17 mouse cellular contexts compared by ENCODE assay signal in the genomic region with DNA sequence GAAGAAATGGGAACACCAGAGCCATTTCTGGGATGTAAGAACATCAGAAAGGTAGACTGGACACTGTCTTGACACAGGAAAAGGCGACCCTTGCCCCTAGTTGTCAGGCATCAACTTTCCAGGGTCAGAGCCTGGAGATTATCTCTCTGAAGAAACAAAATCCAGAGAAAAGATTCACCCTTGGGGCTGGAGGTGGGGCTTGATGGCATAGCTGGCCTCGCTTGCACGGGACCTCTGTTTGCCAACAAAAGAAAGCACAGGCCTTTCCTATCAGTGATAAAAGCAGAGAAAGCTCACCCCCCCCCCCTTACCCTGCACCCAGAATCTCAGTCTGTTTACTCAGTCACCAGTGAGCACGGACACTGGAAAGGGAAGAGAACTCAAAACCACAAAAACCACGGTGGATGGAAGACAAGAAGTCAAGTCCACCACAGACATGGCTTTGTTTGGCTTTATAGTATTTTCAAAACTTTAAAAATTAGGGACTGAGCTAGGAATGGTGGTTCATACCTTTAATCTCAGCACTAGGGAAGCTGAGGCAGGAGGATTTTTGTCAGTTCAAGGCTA. TPM values are rescaled to one million over a fixed set of nuclear protein-coding genes. Genes with fewer than 3 reads are reported as not detected.
DNase-seq lines count a peak whose midpoint lies in the region; ATAC-seq lines count a peak whose summit lies in the region.
"Had no signal": no experiment of that assay in that cellular context is flagged by ENCODE, and none has a peak within 500 bp of the region (broad histone marks: within the 10 kb centered on the region; RNA-seq: fewer than 3 reads in every experiment).

No protein-coding gene starts in this region.

- no peak overlapping the region for H3K4me3 ChIP-seq in limb, embryonic 13.5 days
- H3K4me3 ChIP-seq in limb, embryonic 10.5 days = no peak overlapping the region
- no peak overlapping the region for H3K4me3 ChIP-seq in embryonic facial prominence, embryonic 15.5 days (replicated peaks)
- H3K4me3 ChIP-seq in forebrain, embryonic 11.5 days (ENCODE audit: low read depth, low read length) = no peak overlapping the region
- H3K4me3 ChIP-seq: heart, embryonic 15.5 days; hindbrain, embryonic 10.5 days; layer of hippocampus, adult 2 months had no signal

- DNase-seq in limb, embryonic 10.5 days (ENCODE audit: low spot score) = no peak
- peak; percentile 8 for DNase-seq in Muller cell, postnatal 12 days (ENCODE audit: inconsistent ontology term)
- no peak for DNase-seq in right cerebral cortex, postnatal 10 days (ENCODE audit: low spot score in 2 of 2)
- no peak for DNase-seq in forebrain, embryonic 11.5 days (ENCODE audit: low spot score)
- no peak for DNase-seq in spleen, postnatal 4 days (ENCODE audit: low spot score in 2 of 2)
- DNase-seq: cerebellum, adult 18-20 months; lung, postnatal 14 days; midbrain, embryonic 14.5 days; right cerebral cortex, postnatal 4 days had no signal

- H3K27me3 ChIP-seq in limb, embryonic 13.5 days = no peaks in the 10 kb centered on the region
- H3K27me3 ChIP-seq in limb, embryonic 10.5 days (ENCODE audit: low read depth, poor library complexity, severe bottlenecking) = no peaks in the 10 kb centered on the region
- no peaks in the 10 kb centered on the region for H3K27me3 ChIP-seq in embryonic facial prominence, embryonic 15.5 days
- H3K27me3 ChIP-seq in forebrain, embryonic 11.5 days (ENCODE audit: control insufficient read depth, insufficient read depth, low read length) = no peaks in the 10 kb centered on the region
- H3K27me3 ChIP-seq: heart, embryonic 15.5 days; Patski had no signal

- H3K9me3 ChIP-seq in limb, embryonic 13.5 days = no peaks in the 10 kb centered on the region
- H3K9me3 ChIP-seq in limb, embryonic 10.5 days (replicated peaks) = no peaks in the 10 kb centered on the region
- no peaks in the 10 kb centered on the region for H3K9me3 ChIP-seq in embryonic facial prominence, embryonic 15.5 days (replicated peaks)
- no peaks in the 10 kb centered on the region for H3K9me3 ChIP-seq in forebrain, embryonic 11.5 days (ENCODE audit: control insufficient read depth, low read length)
- H3K9me3 ChIP-seq: heart, embryonic 15.5 days; hindbrain, embryonic 10.5 days had no signal

- WGBS in limb, embryonic 13.5 days = 73% methylated on average over 5 of the region's 5 CpGs
- 66% methylated on average over 5 of the region's 5 CpGs for WGBS in limb, embryonic 10.5 days
- WGBS in embryonic facial prominence, embryonic 15.5 days = 46% methylated on average over 5 of the region's 5 CpGs
- WGBS in forebrain, embryonic 11.5 days = 62% methylated on average over 5 of the region's 5 CpGs

- H3K27ac ChIP-seq in limb, embryonic 13.5 days = no peak overlapping the region
- H3K27ac ChIP-seq in limb, embryonic 10.5 days = no peak overlapping the region
- H3K27ac ChIP-seq in embryonic facial prominence, embryonic 15.5 days (replicated peaks) = 0 out of 2 replicates have a peak overlapping the region, but pooled peaks have one; percentile 28
- no peak overlapping the region for H3K27ac ChIP-seq in forebrain, embryonic 11.5 days (ENCODE audit: low read depth, low read length)
- H3K27ac ChIP-seq: heart, embryonic 15.5 days; hindbrain, embryonic 10.5 days; layer of hippocampus, adult 2 months had no signal

- peaks cover 7% of the 10 kb centered on the region for H3K36me3 ChIP-seq in limb, embryonic 13.5 days
- H3K36me3 ChIP-seq in limb, embryonic 10.5 days = peaks cover 9% of the 10 kb centered on the region; the same call in 1 of the 2 replicates
- H3K36me3 ChIP-seq in embryonic facial prominence, embryonic 15.5 days = peaks cover 8% of the 10 kb centered on the region; the same call in 1 of the 2 replicates
- no peaks in the 10 kb centered on the region for H3K36me3 ChIP-seq in forebrain, embryonic 11.5 days (ENCODE audit: control insufficient read depth, insufficient read depth, low read length)
- H3K36me3 ChIP-seq: heart, embryonic 15.5 days had no signal

- no peak for ATAC-seq in limb, embryonic 13.5 days (ENCODE audit: low FRiP score, low read depth)
- no peak for ATAC-seq in embryonic facial prominence, embryonic 15.5 days (ENCODE audit: insufficient number of reproducible peaks, low FRiP score, low TSS enrichment, low read depth)
- ATAC-seq in megakaryocyte, adult 5-6 weeks (ENCODE audit: poor library complexity, severe bottlenecking) = peak; percentile 72
- ATAC-seq in forebrain, embryonic 11.5 days (replicated peaks; ENCODE audit: low FRiP score) = no peak
- ATAC-seq: forebrain, embryonic 16.5 days; Patski had no signal

- 0 out of 2 replicates have a peak, but pooled peaks cover 5% of the 10 kb centered on the region for H3K4me1 ChIP-seq in limb, embryonic 13.5 days
- H3K4me1 ChIP-seq in limb, embryonic 10.5 days = peaks cover 12% of the 10 kb centered on the region; the same call in 1 of the 2 replicates
- 0 out of 2 replicates have a peak, but pooled peaks cover 3% of the 10 kb centered on the region for H3K4me1 ChIP-seq in embryonic facial prominence, embryonic 15.5 days
- H3K4me1 ChIP-seq in forebrain, embryonic 11.5 days (replicated peaks; ENCODE audit: control insufficient read depth, insufficient read depth, low read length) = no peaks in the 10 kb centered on the region

- no peak overlapping the region for H3K4me2 ChIP-seq in limb, embryonic 13.5 days (replicated peaks)
- no peak overlapping the region for H3K4me2 ChIP-seq in embryonic facial prominence, embryonic 15.5 days (replicated peaks)
- H3K4me2 ChIP-seq in forebrain, embryonic 11.5 days (ENCODE audit: low read depth, low read length, severe bottlenecking) = no peak overlapping the region
- H3K4me2 ChIP-seq: heart, embryonic 15.5 days had no signal

- H3K9ac ChIP-seq in limb, embryonic 13.5 days = 0 out of 2 replicates have a peak overlapping the region, but pooled peaks have one; percentile 1
- H3K9ac ChIP-seq in embryonic facial prominence, embryonic 15.5 days = no peak overlapping the region
- H3K9ac ChIP-seq in forebrain, embryonic 11.5 days (ENCODE audit: low read length) = no peak overlapping the region
- H3K9ac ChIP-seq: heart, embryonic 15.5 days had no signal

RNA-seq across cellular contexts. Expression of a gene that starts 10.1 kb away (rescaled TPM):
- polyA plus RNA-seq in limb, embryonic 13.5 days (2015; fragmentation: Nextera tagmentation; extraction: Ambion mirVana) = 74.2 and 82.6 TPM in 2 replicates
- 73.0 and 88.7 TPM in 2 replicates for polyA plus RNA-seq in limb, embryonic 10.5 days (2016; fragmentation: Nextera tagmentation; extraction: Ambion mirVana)
- 61.5 and 62.7 TPM in 2 replicates for polyA plus RNA-seq in embryonic facial prominence, embryonic 15.5 days (2015; fragmentation: Nextera tagmentation; extraction: Ambion mirVana)
- 27.7 and 38.0 TPM in 2 replicates for total RNA-seq in megakaryocyte, adult 5-6 weeks (2015)
- 39.9 and 48.4 TPM in 2 replicates for total RNA-seq in megakaryocyte, adult 5-6 weeks (2017)
- polyA plus RNA-seq in forebrain, embryonic 11.5 days (2014; fragmentation: Nextera tagmentation; extraction: Ambion mirVana) = 79.8 and 80.7 TPM in 2 replicates

RNA-seq across cellular contexts. Expression of a gene that starts 11.6 kb away (rescaled TPM):
- 75.2 and 82.1 TPM in 2 replicates for polyA plus RNA-seq in limb, embryonic 13.5 days (2015; fragmentation: Nextera tagmentation; extraction: Ambion mirVana)
- polyA plus RNA-seq in limb, embryonic 10.5 days (2016; fragmentation: Nextera tagmentation; extraction: Ambion mirVana) = 38.8 and 55.0 TPM in 2 replicates
- 99.1 and 106 TPM in 2 replicates for polyA plus RNA-seq in embryonic facial prominence, embryonic 15.5 days (2015; fragmentation: Nextera tagmentation; extraction: Ambion mirVana)
- total RNA-seq in megakaryocyte, adult 5-6 weeks (2015) = 5.6 and 9.3 TPM in 2 replicates
- 8.6 and 15.4 TPM in 2 replicates for total RNA-seq in megakaryocyte, adult 5-6 weeks (2017)
- polyA plus RNA-seq in forebrain, embryonic 11.5 days (2014; fragmentation: Nextera tagmentation; extraction: Ambion mirVana) = 38.2 and 39.2 TPM in 2 replicates

RNA-seq across cellular contexts. Expression of a gene that starts 38.8 kb away (rescaled TPM):
- 3.2 and 3.5 TPM in 2 replicates for polyA plus RNA-seq in limb, embryonic 13.5 days (2015; fragmentation: Nextera tagmentation; extraction: Ambion mirVana)
- 1.2 and 1.5 TPM in 2 replicates for polyA plus RNA-seq in limb, embryonic 10.5 days (2016; fragmentation: Nextera tagmentation; extraction: Ambion mirVana)
- polyA plus RNA-seq in embryonic facial prominence, embryonic 15.5 days (2015; fragmentation: Nextera tagmentation; extraction: Ambion mirVana) = 5.8 and 6.8 TPM in 2 replicates
- total RNA-seq in megakaryocyte, adult 5-6 weeks (2015) = 638 and 660 TPM in 2 replicates
- 1,192 and 1,305 TPM in 2 replicates for total RNA-seq in megakaryocyte, adult 5-6 weeks (2017)
- 0.76 and 1.1 TPM in 2 replicates for polyA plus RNA-seq in forebrain, embryonic 11.5 days (2014; fragmentation: Nextera tagmentation; extraction: Ambion mirVana)

RNA-seq across cellular contexts. Expression of a gene that starts 42.6 kb away (rescaled TPM):
- 0.20 and 0.27 TPM in 2 replicates for polyA plus RNA-seq in limb, embryonic 13.5 days (2015; fragmentation: Nextera tagmentation; extraction: Ambion mirVana)
- 0.06 and 0.24 TPM in 2 replicates for polyA plus RNA-seq in limb, embryonic 10.5 days (2016; fragmentation: Nextera tagmentation; extraction: Ambion mirVana)
- polyA plus RNA-seq in embryonic facial prominence, embryonic 15.5 days (2015; fragmentation: Nextera tagmentation; extraction: Ambion mirVana) = 0.21 and 0.41 TPM in 2 replicates
- 0.78 and 0.82 TPM in 2 replicates for total RNA-seq in megakaryocyte, adult 5-6 weeks (2015)
- total RNA-seq in megakaryocyte, adult 5-6 weeks (2017) = 0.89 and 1.1 TPM in 2 replicates
- not detected in 2 replicates for polyA plus RNA-seq in forebrain, embryonic 11.5 days (2014; fragmentation: Nextera tagmentation; extraction: Ambion mirVana)
- total RNA-seq: layer of hippocampus, adult 2 months had no signal
- polyA plus RNA-seq: forebrain, embryonic 16.5 days; midbrain, embryonic 14.5 days had no signal

RNA-seq across cellular contexts. Expression of a gene that starts 48.7 kb away (rescaled TPM):
- 3.9 and 4.4 TPM in 2 replicates for polyA plus RNA-seq in limb, embryonic 13.5 days (2015; fragmentation: Nextera tagmentation; extraction: Ambion mirVana)
- polyA plus RNA-seq in limb, embryonic 10.5 days (2016; fragmentation: Nextera tagmentation; extraction: Ambion mirVana) = 0.23 and 0.46 TPM in 2 replicates
- polyA plus RNA-seq in embryonic facial prominence, embryonic 15.5 days (2015; fragmentation: Nextera tagmentation; extraction: Ambion mirVana) = 8.3 and 8.8 TPM in 2 replicates
- 1.3 TPM in 1 of 2 replicates, not detected in the other for total RNA-seq in megakaryocyte, adult 5-6 weeks (2015)
- not detected in 2 replicates for total RNA-seq in megakaryocyte, adult 5-6 weeks (2017)
- polyA plus RNA-seq in forebrain, embryonic 11.5 days (2014; fragmentation: Nextera tagmentation; extraction: Ambion mirVana) = 0.33 TPM in 1 of 2 replicates, not detected in the other
- polyA plus RNA-seq: hindbrain, embryonic 10.5 days had no signal
